Mouse (Mus musculus) ES-E14 (cell line): ENCODE data around the gene Asb12.

ENCODE experiments used
- CHD2 ChIP-seq: IDR thresholded peaks from 2 replicates; pipeline ENCODE4 v1.6.1; 2014; ENCODE audit warnings: mild to moderate bottlenecking, low read depth, low read length, inconsistent platforms
- MAFK ChIP-seq: IDR thresholded peaks from 2 replicates; pipeline ENCODE4 v1.6.1; 2014; ENCODE audit warnings: mild to moderate bottlenecking, low read depth, low read length, inconsistent platforms; ENCODE audit not compliant: insufficient read depth
- ZNF384 ChIP-seq: IDR thresholded peaks from 2 replicates; pipeline ENCODE4 v1.6.1; 2012; ENCODE audit warnings: low read depth, low read length, inconsistent platforms

DNA sequence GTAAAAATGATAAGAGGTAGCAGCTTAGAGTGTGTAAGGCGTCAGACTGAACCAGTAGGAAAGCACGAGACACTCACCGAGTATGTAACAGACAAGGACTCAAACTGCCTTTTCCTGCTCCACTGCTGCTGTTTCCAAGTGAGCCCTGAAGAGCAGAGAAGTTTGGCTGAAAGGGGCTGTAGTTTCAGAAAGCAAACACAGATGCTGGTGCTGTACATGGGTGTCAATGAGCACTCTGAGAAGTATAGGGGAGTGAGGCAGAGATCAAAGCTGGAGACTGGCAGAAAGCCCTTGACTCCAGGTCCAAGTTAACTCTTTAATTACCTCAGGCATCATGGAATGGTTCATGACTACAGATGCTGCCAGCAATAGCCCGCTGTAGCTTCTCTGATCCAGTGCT, 3.5 kb downstream of the Asb12 start:
- TF ChIP-seq MAFK (no peak), ZNF384 (no peak), CHD2 (no peak)
